Mouse (Mus musculus): Measurements from ENCODE around the gene Actrt2. TPM values are rescaled to one million over a fixed set of nuclear protein-coding genes. Genes with fewer than 3 reads are reported as not detected.

The Actrt2 gene
- polyA plus RNA-seq, 1 experiment from 2014 or later = not detected

- no peak for ATAC-seq (ENCODE audit: insufficient number of reproducible peaks, insufficient read depth, low FRiP score, low read depth)
- H3K36me3 ChIP-seq (ENCODE audit: control insufficient read depth, insufficient read depth, low read length) = no peaks in the 10 kb centered on the region
- WGBS = 15% methylated on average over 6 of the region's 6 CpGs
- H3K27ac ChIP-seq (replicated peaks in 1 of 2; ENCODE audit: control insufficient read depth in 1 of 2, insufficient read depth in 1 of 2, low read depth in 2 of 2, low read length in 2 of 2) = no peak overlapping the region
- peaks cover 19 to 26% of the 10 kb centered on the region in 2 experiments for H3K4me1 ChIP-seq (ENCODE audit: control insufficient read depth in 2 of 2, insufficient read depth in 2 of 2, low read length in 2 of 2)
- no peak overlapping the region for H3K4me3 ChIP-seq (ENCODE audit: control insufficient read depth in 1 of 2, insufficient read depth in 1 of 2, low read depth in 1 of 2, low read length in 2 of 2)
- no peak overlapping the region for H3K9ac ChIP-seq (ENCODE audit: low read length)
- peaks cover 9% of the 10 kb centered on the region for H3K9me3 ChIP-seq (ENCODE audit: control insufficient read depth, low read length)
- no peak overlapping the region for H3K4me2 ChIP-seq (ENCODE audit: low read length)
- H3K27me3 ChIP-seq (ENCODE audit: control insufficient read depth, insufficient read depth, low read length) = peaks cover 51% of the 10 kb centered on the region
These were observed 25.2 kb downstream of the Actrt2 start for GRCm38 (mm10) chr4:154642496-154642895.

GRCm38 (mm10) chr4:154641296-154642110 is 26.2 kb downstream of the Actrt2 start:
- H3K27me3 ChIP-seq (ENCODE audit: control insufficient read depth, insufficient read depth, low read length) = peaks cover 51% of the 10 kb centered on the region
- H3K36me3 ChIP-seq (ENCODE audit: control insufficient read depth, insufficient read depth, low read length) = no peaks in the 10 kb centered on the region
- H3K4me2 ChIP-seq (ENCODE audit: low read length) = peak overlapping the region; percentile 57
- H3K4me1 ChIP-seq (ENCODE audit: control insufficient read depth in 2 of 2, insufficient read depth in 2 of 2, low read length in 2 of 2) = peaks cover 19 to 26% of the 10 kb centered on the region in 2 experiments
- WGBS = 17% methylated on average over 32 of the region's 32 CpGs
- peak overlapping the region; percentile 53; the same call in 1 of the 2 replicates for H3K9ac ChIP-seq (ENCODE audit: low read length)
- H3K4me3 ChIP-seq (ENCODE audit: control insufficient read depth in 1 of 2, insufficient read depth in 1 of 2, low read depth in 1 of 2, low read length in 2 of 2) = peak overlapping the region; percentile 1 to 23; a peak in 2 of 4 replicates
- peaks cover 4% of the 10 kb centered on the region; the same call in 1 of the 2 replicates for H3K9me3 ChIP-seq (ENCODE audit: control insufficient read depth, low read length)
- no peak overlapping the region for H3K27ac ChIP-seq (replicated peaks in 1 of 2; ENCODE audit: control insufficient read depth in 1 of 2, insufficient read depth in 1 of 2, low read depth in 2 of 2, low read length in 2 of 2)
- ATAC-seq (ENCODE audit: insufficient number of reproducible peaks, insufficient read depth, low FRiP score, low read depth) = no peak

GRCm38 (mm10) chr4:154640443-154641295 is 27.0 kb downstream of the Actrt2 start:
- no peak overlapping the region for H3K27ac ChIP-seq (replicated peaks in 1 of 2; ENCODE audit: control insufficient read depth in 1 of 2, insufficient read depth in 1 of 2, low read depth in 2 of 2, low read length in 2 of 2)
- WGBS = 26% methylated on average over 20 of the region's 20 CpGs
- H3K27me3 ChIP-seq (ENCODE audit: control insufficient read depth, insufficient read depth, low read length) = peaks cover 51% of the 10 kb centered on the region
- H3K4me3 ChIP-seq (ENCODE audit: control insufficient read depth in 1 of 2, insufficient read depth in 1 of 2, low read depth in 1 of 2, low read length in 2 of 2) = no peak overlapping the region
- peak overlapping the region; percentile 53; the same call in 1 of the 2 replicates for H3K9ac ChIP-seq (ENCODE audit: low read length)
- no peaks in the 10 kb centered on the region for H3K36me3 ChIP-seq (ENCODE audit: control insufficient read depth, insufficient read depth, low read length)
- peaks cover 19 to 26% of the 10 kb centered on the region in 2 experiments for H3K4me1 ChIP-seq (ENCODE audit: control insufficient read depth in 2 of 2, insufficient read depth in 2 of 2, low read length in 2 of 2)
- peaks cover 4% of the 10 kb centered on the region; the same call in 1 of the 2 replicates for H3K9me3 ChIP-seq (ENCODE audit: control insufficient read depth, low read length)
- H3K4me2 ChIP-seq (ENCODE audit: low read length) = peak overlapping the region; percentile 57; the same call in 1 of the 2 replicates
- ATAC-seq (ENCODE audit: insufficient number of reproducible peaks, insufficient read depth, low FRiP score, low read depth) = no peak

DNA sequence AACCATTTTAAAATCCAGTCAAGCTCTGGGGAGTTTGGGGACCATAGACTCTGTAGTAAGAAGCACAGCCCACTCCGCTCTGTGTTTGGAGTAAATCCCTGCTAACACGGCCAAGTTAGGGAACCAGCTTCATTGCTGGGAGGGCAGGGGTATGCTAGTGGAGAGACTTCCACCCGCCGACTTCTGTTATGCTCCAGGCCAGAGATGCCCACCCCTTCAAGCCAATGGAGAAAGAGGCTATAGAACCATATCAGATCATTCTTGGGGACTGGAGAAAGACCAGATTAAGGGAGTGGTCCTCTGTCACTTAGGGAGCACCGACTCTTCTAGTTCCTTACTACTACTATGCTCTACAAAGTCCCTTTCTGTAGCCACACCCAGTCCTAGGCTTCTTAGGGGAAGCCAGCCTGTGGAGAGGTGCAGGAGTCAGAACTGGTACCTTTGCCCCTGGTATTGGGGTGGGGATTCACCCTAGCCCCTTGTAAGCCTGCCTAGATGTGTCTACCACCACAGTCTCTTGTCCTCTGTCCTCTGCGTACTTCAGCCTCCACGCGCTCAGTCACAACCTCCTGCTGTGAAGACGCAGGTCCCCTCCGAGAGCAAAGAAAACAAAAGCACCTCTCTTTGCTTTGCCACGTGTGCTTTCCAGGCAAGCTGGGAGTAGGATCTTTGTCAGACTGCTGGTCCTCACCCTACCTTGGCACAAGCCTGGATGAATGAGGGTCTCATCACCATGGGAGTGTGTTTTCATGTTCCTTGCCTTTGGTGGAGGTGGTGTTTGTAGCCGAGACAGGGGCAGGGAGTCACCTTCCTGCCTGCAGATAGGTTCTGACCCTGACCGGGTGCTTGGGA is 27.9 kb downstream of the Actrt2 start:
- H3K27me3 ChIP-seq (ENCODE audit: control insufficient read depth, insufficient read depth, low read length) = peaks cover 54% of the 10 kb centered on the region
- no peak for ATAC-seq (ENCODE audit: insufficient number of reproducible peaks, insufficient read depth, low FRiP score, low read depth)
- H3K4me2 ChIP-seq (ENCODE audit: low read length) = peak overlapping the region; percentile 84
- H3K36me3 ChIP-seq (ENCODE audit: control insufficient read depth, insufficient read depth, low read length) = no peaks in the 10 kb centered on the region
- H3K9me3 ChIP-seq (ENCODE audit: control insufficient read depth, low read length) = no peaks in the 10 kb centered on the region
- H3K9ac ChIP-seq (ENCODE audit: low read length) = peak overlapping the region; percentile 99
- 42% methylated on average over 13 of the region's 13 CpGs for WGBS
- peaks cover 19 to 28% of the 10 kb centered on the region in 2 experiments for H3K4me1 ChIP-seq (ENCODE audit: control insufficient read depth in 2 of 2, insufficient read depth in 2 of 2, low read length in 2 of 2)
- H3K27ac ChIP-seq (replicated peaks in 1 of 2; ENCODE audit: control insufficient read depth in 1 of 2, insufficient read depth in 1 of 2, low read depth in 2 of 2, low read length in 2 of 2) = no peak overlapping the region
- peak overlapping the region in 1 of 2 experiments; percentile 86; a peak in 1 of 4 replicates for H3K4me3 ChIP-seq (ENCODE audit: control insufficient read depth in 1 of 2, insufficient read depth in 1 of 2, low read depth in 1 of 2, low read length in 2 of 2)

DNA sequence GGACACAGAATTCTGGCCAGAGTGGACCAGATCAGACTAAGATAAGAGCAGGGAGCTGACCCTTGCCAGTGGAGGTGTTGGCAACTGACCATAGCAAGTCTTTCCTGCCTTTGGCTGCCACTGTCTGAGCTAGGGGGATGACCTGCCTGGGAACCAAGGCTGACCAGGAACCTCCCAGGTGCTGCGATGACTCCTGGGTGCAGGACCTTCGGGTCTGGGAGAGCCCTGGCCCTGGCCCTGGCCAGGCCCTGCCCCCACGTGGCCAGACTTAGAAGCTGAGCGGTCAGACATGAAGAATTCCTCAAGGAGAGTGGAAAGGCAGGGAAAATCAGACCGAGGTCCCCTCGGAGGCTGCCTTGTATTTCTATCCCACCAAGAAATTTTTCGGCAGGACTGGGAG is 28.5 kb downstream of the Actrt2 start:
- H3K27ac ChIP-seq (replicated peaks in 1 of 2; ENCODE audit: control insufficient read depth in 1 of 2, insufficient read depth in 1 of 2, low read depth in 2 of 2, low read length in 2 of 2) = 0 out of 4 replicates have a peak overlapping the region, but pooled peaks of 1 of the 2 experiments have one; percentile 97
- H3K9ac ChIP-seq (ENCODE audit: low read length) = peak overlapping the region; percentile 99
- H3K4me1 ChIP-seq (ENCODE audit: control insufficient read depth in 2 of 2, insufficient read depth in 2 of 2, low read length in 2 of 2) = peaks cover 19 to 28% of the 10 kb centered on the region in 2 experiments
- no peaks in the 10 kb centered on the region for H3K9me3 ChIP-seq (ENCODE audit: control insufficient read depth, low read length)
- 10% methylated on average over 7 of the region's 7 CpGs for WGBS
- H3K4me2 ChIP-seq (ENCODE audit: low read length) = peak overlapping the region; percentile 84
- no peaks in the 10 kb centered on the region for H3K36me3 ChIP-seq (ENCODE audit: control insufficient read depth, insufficient read depth, low read length)
- ATAC-seq (ENCODE audit: insufficient number of reproducible peaks, insufficient read depth, low FRiP score, low read depth) = no peak
- H3K4me3 ChIP-seq (ENCODE audit: control insufficient read depth in 1 of 2, insufficient read depth in 1 of 2, low read depth in 1 of 2, low read length in 2 of 2) = peak overlapping the region; percentile 14 to 86; a peak in 3 of 4 replicates
- H3K27me3 ChIP-seq (ENCODE audit: control insufficient read depth, insufficient read depth, low read length) = peaks cover 57% of the 10 kb centered on the region

DNA sequence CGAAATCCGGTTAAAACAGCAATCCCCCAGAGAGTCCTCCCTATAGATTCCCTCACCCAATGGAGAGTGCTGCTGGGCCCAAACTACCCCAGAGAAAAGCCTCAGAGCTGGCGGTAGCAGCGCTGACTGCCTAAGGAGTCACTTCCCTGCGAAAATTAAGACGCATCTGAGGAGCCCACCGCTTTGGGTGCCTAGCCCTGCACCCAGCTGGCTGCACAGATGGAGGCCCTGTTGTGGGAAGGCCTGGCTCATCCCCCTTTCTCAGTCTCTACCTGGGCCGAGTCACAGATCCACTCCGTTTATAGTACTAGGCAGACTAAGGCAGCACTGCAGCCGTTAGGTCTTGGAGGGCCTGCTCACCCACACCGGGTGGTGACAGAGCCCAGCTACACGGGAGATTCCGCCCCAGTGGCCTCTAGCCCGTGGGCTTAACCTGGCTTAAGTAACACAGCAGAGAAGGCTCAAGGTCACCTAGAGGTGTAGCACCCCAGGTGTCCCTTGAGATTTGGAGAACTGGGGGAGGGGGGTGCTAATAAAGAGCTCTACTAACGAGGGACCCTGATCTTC is 29.3 kb downstream of the Actrt2 start:
- H3K4me2 ChIP-seq (ENCODE audit: low read length) = peak overlapping the region; percentile 84
- H3K9me3 ChIP-seq (ENCODE audit: control insufficient read depth, low read length) = no peaks in the 10 kb centered on the region
- H3K36me3 ChIP-seq (ENCODE audit: control insufficient read depth, insufficient read depth, low read length) = no peaks in the 10 kb centered on the region
- peak overlapping the region; percentile 57 to 86 for H3K4me3 ChIP-seq (ENCODE audit: control insufficient read depth in 1 of 2, insufficient read depth in 1 of 2, low read depth in 1 of 2, low read length in 2 of 2)
- 10% methylated on average over 15 of the region's 15 CpGs for WGBS
- H3K9ac ChIP-seq (ENCODE audit: low read length) = peak overlapping the region; percentile 99
- peaks cover 57% of the 10 kb centered on the region for H3K27me3 ChIP-seq (ENCODE audit: control insufficient read depth, insufficient read depth, low read length)
- H3K4me1 ChIP-seq (ENCODE audit: control insufficient read depth in 2 of 2, insufficient read depth in 2 of 2, low read length in 2 of 2) = peaks cover 19 to 30% of the 10 kb centered on the region in 2 experiments
- peak overlapping the region; percentile 58 to 97 for H3K27ac ChIP-seq (replicated peaks in 1 of 2; ENCODE audit: control insufficient read depth in 1 of 2, insufficient read depth in 1 of 2, low read depth in 2 of 2, low read length in 2 of 2)
- ATAC-seq (ENCODE audit: insufficient number of reproducible peaks, insufficient read depth, low FRiP score, low read depth) = no peak
